ENCODE assay signal across 8 mouse cellular contexts in genomic region chr7:24133996-24134828, GRCm38 (mm10). TPM values are rescaled to one million over a fixed set of nuclear protein-coding genes. Genes with fewer than 3 reads are reported as not detected.
DNase-seq lines count a peak whose midpoint lies in the region; ATAC-seq lines count a peak whose summit lies in the region.

Gene Zfp235 (plus strand): TSS chr7:24134169.

- no peaks in the 10 kb centered on the region for H3K27me3 ChIP-seq in hindbrain, embryonic 14.5 days (ENCODE audit: control insufficient read depth, insufficient read depth, low read length)

- peak within 1 kb of the TSS; percentile 56 for H3K4me2 ChIP-seq in hindbrain, embryonic 14.5 days (replicated peaks)

- peaks cover 30% of the 10 kb centered on the region for H3K36me3 ChIP-seq in hindbrain, embryonic 14.5 days (replicated peaks; ENCODE audit: control insufficient read depth, insufficient read depth)

- H3K27ac ChIP-seq in hindbrain, embryonic 14.5 days, result peak within 1 kb of the TSS; percentile 57

- H3K9me3 ChIP-seq in hindbrain, embryonic 14.5 days (ENCODE audit: control insufficient read depth, low read length), result no peaks in the 10 kb centered on the region

- H3K9ac ChIP-seq in hindbrain, embryonic 14.5 days, result peak within 1 kb of the TSS; percentile 73

- H3K4me1 ChIP-seq in hindbrain, embryonic 14.5 days (replicated peaks; ENCODE audit: control insufficient read depth, insufficient read depth, low read length), result peaks cover 12% of the 10 kb centered on the region

- peak within 1 kb of the TSS; percentile 53 for H3K4me3 ChIP-seq in hindbrain, embryonic 14.5 days (replicated peaks; ENCODE audit: low read length)

- DNase-seq in R1 (ENCODE audit: low read depth, low spot score), result peak; percentile 85
- peak; percentile 89 to 91 for DNase-seq in cerebellum, postnatal 25 days
- DNase-seq in frontal cortex, postnatal 25 days (ENCODE audit: low spot score in 2 of 2), result peak; percentile 76 to 85
- DNase-seq in hindbrain, embryonic 14.5 days (ENCODE audit: low spot score), result peak; percentile 95
- peak; percentile 86 for DNase-seq in left cerebral cortex, adult 11 months (ENCODE audit: low spot score)
- peak; percentile 89 for DNase-seq in lung, postnatal 4 days
- peak; percentile 79 for DNase-seq in retina, postnatal 7 days (ENCODE audit: low read depth, low spot score)
- DNase-seq in urinary bladder, adult 2 months (ENCODE audit: low spot score), result peak; percentile 64

- WGBS in hindbrain, embryonic 14.5 days, result 3% methylated on average over 32 of the region's 32 CpGs

- peak; percentile 93 for ATAC-seq in hindbrain, embryonic 14.5 days (ENCODE audit: low FRiP score)

RNA-seq across cellular contexts. Expression of gene Zfp235, which starts in this region (rescaled TPM):
- polyA plus RNA-seq in hindbrain, embryonic 14.5 days (2014; fragmentation: Nextera tagmentation; extraction: Ambion mirVana), result 26.1 and 28.8 TPM in 2 replicates
- polyA plus RNA-seq in urinary bladder, adult 2 months (2012; rRNA removed), result 10.6 and 12.9 TPM in 2 replicates

Comparison
In these comparisons a context has a peak if more than half of its experiments do, and no peak if none do; other contexts are left out.
1. Peak in every context shown above with its lines: DNase-seq, ATAC-seq, H3K4me3 ChIP-seq and H3K27ac ChIP-seq.